Mouse (Mus musculus) testis, adult 2 months (tissue): Measurements from ENCODE around the gene Cyp2d40. TPM values are rescaled to one million over a fixed set of nuclear protein-coding genes. Genes with fewer than 3 reads are reported as not detected.
A peak's percentile ranks its signal among the peaks of the same experiment; 100 is the strongest.

ENCODE experiments used
- H3K27ac ChIP-seq: fragments of 200-500 bp; 2 replicates; pipeline ENCODE4 v1.5.1; 2012; ENCODE audit warnings: low read depth, low read length; ENCODE audit not compliant: control insufficient read depth, insufficient read depth
- H3K27me3 ChIP-seq: fragments of 200-500 bp; 2 replicates; pipeline ENCODE4 v1.6.1; 2012; ENCODE audit warnings: mild to moderate bottlenecking, low read length, moderate library complexity; ENCODE audit not compliant: control insufficient read depth, insufficient read depth
- H3K36me3 ChIP-seq: fragments of 200-500 bp; 2 replicates; pipeline ENCODE4 v1.6.1; 2012; ENCODE audit warnings: mild to moderate bottlenecking, low read length; ENCODE audit not compliant: control insufficient read depth, insufficient read depth
- H3K4me1 ChIP-seq: fragments of 200-500 bp; 2 replicates; pipeline ENCODE4 v1.6.1; 2012; ENCODE audit warnings: low read length; ENCODE audit not compliant: control insufficient read depth, insufficient read depth
- H3K4me3 ChIP-seq: fragments of 200-500 bp; 2 replicates; pipeline ENCODE4 v1.5.1; 2012; ENCODE audit warnings: low read depth, mild to moderate bottlenecking, low read length, moderate library complexity, mixed read lengths; ENCODE audit not compliant: control insufficient read depth
- CTCF ChIP-seq: fragments of 200-500 bp; IDR thresholded peaks from 2 replicates; pipeline ENCODE4 v1.5.1; 2012; ENCODE audit warnings: low read depth, mild to moderate bottlenecking, inconsistent platforms, low read length, moderate library complexity; ENCODE audit not compliant: control insufficient read depth, insufficient read depth, insufficient replicate concordance
- POLR2A ChIP-seq: fragments of 200-500 bp; IDR thresholded peaks from 2 replicates; pipeline ENCODE4 v1.6.1; 2012; ENCODE audit warnings: low read depth, mild to moderate bottlenecking, inconsistent platforms, low read length, moderate library complexity; ENCODE audit not compliant: control insufficient read depth
- polyA plus RNA-seq: library from polyadenylated mRNA; depleted of rRNA; stranded (reverse); fragments of >200 nt; gene quantifications from 2 replicates; pipeline ENCODE4 v1.2.3, GENCODE M21; 2012; rRNA removed

Gene Cyp2d40
- polyA plus RNA-seq, result not detected in 2 replicates

DNA sequence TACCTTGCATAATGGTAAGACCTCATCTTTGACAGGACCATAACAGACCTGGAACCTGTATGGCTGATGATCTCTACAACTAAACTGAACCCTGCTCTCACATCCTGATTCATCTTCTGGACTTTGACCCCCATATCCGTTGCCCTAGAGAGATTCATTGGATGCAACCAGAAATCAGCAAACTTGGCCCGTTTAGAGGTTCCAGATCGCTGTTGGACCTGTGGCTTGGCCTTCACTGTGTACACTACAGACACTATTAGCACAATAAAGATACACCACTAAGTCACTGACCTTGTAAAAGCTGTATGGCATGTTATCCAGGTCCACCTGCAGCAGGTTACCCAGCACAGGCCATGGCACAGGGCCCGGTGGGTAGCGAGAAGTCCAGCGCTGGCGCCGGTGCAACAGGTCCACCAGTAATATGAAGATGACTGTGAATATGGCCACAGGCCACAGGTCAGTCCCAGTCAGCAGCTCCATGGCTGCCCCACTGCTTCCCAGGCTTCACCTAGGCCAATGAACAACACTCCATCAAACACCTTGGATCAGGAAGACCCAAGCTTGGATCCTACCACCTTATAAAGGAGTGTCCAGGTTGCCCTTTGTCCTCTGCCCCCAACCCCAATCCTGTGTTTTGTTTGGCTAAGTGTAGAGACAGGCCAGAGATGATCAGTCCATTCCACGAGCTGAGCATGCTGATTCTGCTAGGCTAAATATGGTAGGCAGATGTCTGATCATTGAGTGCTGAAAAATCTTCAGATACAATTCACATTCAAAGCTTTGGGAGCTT is at the start of gene Cyp2d40:
Cyp2d40 (minus strand) TSS at position 553 of the 790 bp plus-strand sequence.
- H3K4me3 ChIP-seq, result no peak within 1 kb of the TSS
- TF ChIP-seq CTCF (no peak), POLR2A (no peak)
- H3K36me3 ChIP-seq, result no peaks in the 10 kb centered on the region
- no peaks in the 10 kb centered on the region for H3K27me3 ChIP-seq
- no peak within 1 kb of the TSS for H3K27ac ChIP-seq
- H3K4me1 ChIP-seq, result no peaks in the 10 kb centered on the region

DNA sequence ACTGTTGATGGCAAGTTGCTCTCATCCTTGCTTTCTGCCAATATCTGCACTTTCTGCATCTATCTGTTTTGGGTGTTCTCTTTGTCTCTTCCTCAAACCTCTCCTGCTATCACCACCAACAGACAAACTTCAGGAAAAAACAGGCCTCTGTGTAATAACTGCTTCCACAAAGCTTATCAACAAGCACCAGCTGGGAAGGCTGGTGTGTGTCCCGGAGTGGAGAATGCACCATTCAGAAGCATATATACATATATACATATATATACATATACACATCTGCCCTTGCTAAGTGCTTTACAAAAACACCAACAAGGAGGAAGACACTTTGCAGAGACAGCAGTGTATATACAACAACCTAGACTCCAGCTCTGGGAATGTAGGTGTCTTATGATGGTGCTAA is 46.6 kb upstream of the Cyp2d40 start:
- TF ChIP-seq CTCF (no peak), POLR2A (no peak)
- Histone ChIP-seq H3K4me1 (peaks cover 2% of the 10 kb centered on the region), H3K36me3 (no peaks in the 10 kb centered on the region; the same call in 1 of the 2 replicates), H3K4me3 (no peak overlapping the region), H3K27ac (no peak overlapping the region), H3K27me3 (no peaks in the 10 kb centered on the region)

DNA sequence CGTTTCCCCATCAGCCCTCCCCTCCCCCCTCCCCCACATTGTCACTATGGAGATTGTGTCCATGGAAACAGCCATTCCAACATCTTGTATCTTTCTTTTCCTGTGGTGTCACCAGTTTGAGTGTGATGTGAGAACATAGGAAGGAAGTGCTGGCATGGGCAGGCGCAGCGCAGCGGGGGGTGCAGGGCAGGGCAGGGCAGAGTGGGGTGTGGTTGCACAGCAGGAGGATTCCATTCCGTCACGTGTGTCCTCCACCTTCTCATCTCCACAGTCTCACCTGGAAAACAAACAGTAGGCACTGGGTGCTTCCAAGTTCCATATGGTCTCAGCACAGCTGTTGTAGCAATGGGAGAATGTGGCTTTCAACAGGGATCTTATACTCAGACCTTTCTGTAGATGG is 45.5 kb upstream of the Cyp2d40 start:
- Histone ChIP-seq H3K27me3 (no peaks in the 10 kb centered on the region), H3K4me3 (no peak overlapping the region), H3K36me3 (no peaks in the 10 kb centered on the region), H3K27ac (no peak overlapping the region), H3K4me1 (peaks cover 2% of the 10 kb centered on the region)
- no peak for TF ChIP-seq POLR2A
- no peak for TF ChIP-seq CTCF

DNA sequence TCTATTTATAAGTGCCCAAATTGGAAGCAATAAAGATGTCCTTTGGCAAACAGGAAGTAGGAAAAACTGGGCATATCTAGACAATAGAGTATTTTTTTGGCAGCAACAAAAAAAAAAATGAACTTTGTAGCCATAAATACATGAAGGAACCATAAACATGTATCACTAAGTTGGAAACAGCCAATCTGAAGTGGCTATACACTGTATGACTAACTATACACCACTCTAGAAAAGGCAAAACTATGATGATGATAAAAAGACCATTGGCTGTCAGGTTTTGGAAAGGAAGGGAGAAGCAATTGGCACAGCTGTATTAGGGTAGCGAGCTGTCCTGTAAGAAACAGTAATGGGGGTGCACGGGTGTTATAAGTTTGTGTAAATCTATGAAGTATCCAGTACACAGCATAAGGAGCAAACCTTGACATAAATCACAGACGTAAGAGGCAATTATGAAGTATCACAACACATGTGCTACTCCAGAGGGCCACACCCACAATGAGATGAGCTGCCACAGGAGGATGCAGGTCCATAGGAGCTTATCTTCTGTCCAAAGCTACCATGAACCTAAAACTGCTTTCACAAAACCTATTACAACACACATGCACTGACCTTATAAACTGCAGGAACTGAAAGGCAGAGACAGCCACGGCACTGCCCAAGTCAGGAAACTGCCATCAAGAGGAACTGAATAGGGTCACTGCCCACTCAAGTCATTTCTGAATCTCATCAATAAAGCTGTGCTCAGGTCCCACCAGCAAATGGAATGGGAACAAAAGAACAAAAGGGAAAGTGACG is 43.2 kb upstream of the Cyp2d40 start:
- Histone ChIP-seq H3K4me1 (peaks cover 2% of the 10 kb centered on the region), H3K27me3 (no peaks in the 10 kb centered on the region), H3K27ac (no peak overlapping the region), H3K36me3 (no peaks in the 10 kb centered on the region), H3K4me3 (no peak overlapping the region)
- no peak for TF ChIP-seq CTCF
- no peak for TF ChIP-seq POLR2A

DNA sequence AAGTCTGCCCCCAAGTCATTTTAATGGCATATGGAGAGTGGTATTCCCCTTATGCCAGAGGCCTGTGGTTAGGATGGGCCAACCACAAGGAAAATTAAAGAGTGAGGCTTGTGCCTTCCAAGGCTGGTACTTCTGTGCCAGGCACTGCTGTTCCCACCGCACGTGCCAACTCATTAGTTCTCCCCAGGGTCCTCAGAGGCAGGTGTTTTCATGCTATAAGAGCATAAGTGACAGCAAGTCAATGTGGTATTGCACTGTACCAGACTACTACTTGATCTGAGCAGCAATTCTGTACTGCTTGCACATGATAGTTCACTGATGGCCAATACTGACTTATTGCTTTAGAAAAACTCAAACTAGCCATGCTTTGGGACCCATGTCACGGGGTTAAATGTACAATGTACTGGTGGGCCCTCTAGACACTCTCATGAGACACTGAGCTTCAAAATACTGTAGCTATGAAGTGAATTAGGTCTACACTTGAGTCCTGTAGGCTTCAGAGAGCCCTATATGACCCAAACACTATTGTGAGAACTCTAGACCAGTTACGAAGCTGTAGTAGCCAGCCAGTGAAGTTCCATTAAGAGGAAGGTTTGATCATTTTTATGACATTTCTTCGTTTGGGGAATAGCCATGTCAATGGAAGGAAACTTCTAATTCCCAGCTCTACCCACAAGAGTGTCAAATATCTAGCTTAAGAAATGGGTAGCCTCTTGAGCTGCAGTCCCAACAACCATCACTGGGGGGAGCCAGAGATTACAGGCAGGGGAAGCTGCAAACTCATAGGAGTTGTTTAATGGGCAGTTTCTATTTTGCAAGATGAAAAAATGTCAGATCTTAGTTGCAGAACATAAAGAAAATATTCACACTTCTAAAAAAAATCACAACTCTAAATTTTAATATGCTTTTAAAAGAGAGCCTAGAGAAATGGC is 41.0 kb upstream of the Cyp2d40 start:
- peaks cover 2% of the 10 kb centered on the region for H3K4me1 ChIP-seq
- TF ChIP-seq POLR2A (no peak), CTCF (peak; percentile 49; the same call in 1 of the 2 replicates)

DNA sequence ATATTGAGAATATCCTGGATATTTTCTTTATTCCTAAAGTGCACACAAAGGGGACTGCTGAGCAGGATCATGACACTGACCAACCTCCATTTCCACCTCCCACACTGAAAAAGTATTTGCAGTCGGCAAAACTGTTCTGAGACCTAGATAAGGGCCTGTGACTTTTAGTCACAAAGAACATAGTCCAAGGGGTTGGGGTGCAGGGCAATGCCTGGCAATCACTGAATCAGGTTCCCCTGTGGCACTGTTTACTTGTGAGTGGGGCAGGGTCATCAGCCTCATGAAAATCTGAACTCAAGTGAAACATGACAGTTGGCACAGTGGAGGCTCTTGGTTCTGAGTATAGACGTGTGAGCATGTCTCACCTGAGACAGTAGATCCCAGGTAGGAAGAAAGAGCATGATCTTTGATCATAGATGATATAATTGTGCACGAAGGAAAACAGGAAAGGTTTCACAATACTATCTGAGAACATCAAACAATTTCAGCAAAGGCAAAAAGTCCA is 32.0 kb upstream of the Cyp2d40 start:
- Histone ChIP-seq H3K4me3 (peak overlapping the region; percentile 48; the same call in 1 of the 2 replicates), H3K27me3 (no peaks in the 10 kb centered on the region), H3K36me3 (no peaks in the 10 kb centered on the region), H3K4me1 (peaks cover 6% of the 10 kb centered on the region; the same call in 1 of the 2 replicates), H3K27ac (no peak overlapping the region)
- TF ChIP-seq POLR2A (no peak), CTCF (no peak)

More for the DNA sequence above, 41.0 kb upstream of the Cyp2d40 start:
- H3K36me3 ChIP-seq, result no peaks in the 10 kb centered on the region
- H3K27ac ChIP-seq, result no peak overlapping the region
- no peak overlapping the region for H3K4me3 ChIP-seq
- no peaks in the 10 kb centered on the region for H3K27me3 ChIP-seq
